Mouse (Mus musculus) v-Abl transformed pro-B cells (cell line): ENCODE measurements around the gene Dolk.

Experiments used
- in situ Hi-C, 2 experiments: fragments of 400-800 bp; cut with MboI; formaldehyde crosslinking; loops; one replicate each; pipeline ENCODE4 v1.15.1; 2025; ENCODE audit not compliant: unreplicated experiment in 2 of 2

The Dolk gene

DNA sequence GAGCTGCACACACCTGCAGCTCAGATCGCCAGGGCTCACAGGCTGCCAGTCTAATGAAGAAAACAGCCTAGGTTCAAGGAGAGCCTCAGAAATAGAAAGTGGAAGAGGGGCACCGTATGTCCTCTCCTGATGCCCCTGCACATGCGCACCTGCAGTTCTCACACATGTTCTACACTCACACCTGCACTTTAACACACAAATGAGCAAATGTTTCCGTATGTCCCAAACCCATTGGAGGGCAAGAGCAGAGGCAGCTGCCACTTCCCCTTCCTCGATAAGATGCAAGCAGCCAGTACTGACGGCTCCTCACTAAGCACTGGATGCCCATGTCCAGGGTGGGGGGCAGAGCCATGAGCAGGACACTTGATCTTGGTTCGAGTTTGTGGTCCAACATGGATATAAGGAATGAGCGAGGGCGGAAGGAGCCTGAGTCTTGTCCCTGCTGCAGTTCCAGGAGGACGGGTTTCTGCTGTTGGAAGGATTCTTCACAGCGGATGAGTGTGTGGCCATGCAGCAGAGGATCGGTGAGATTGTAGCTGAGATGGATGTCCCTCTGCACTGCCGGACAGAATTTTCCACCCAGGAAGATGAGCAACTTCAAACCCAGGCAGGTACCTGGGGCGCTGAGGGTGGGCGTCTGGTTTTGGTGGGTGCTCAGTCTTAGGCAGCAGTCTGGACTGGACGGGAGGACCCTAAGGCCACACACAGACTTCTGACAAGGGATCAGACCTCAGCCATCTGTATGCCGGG lies 16.7 kb downstream of the Dolk start:
- in situ Hi-C loops = loop anchor here in 1 of 2 experiments (5.0 kb wide), 1 partner anchor 77 kb away; no protein-coding TSS in a partner anchor

DNA sequence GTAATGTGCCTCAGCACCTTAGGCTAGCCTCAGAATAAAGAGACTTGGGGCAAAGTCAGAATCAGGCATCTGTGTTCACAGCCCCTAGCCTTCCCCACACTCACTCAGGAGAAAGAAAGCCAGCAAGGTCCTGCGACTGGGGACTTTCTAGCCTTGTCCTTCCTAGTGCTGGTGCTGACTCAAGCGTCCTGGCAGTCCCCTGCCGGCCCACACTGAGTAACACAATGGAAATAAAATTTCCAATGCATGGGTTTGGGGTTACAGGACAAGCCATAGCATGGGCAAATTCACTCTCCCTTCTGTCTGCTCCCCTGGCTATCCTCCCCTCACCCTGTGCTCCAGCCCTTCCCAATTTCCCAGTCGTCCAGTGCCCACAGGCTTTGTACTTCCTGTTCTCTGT lies 17.8 kb downstream of the Dolk start:
- in situ Hi-C loops = loop anchor here in 1 of 2 experiments (5.0 kb wide), 1 partner anchor 76 kb away; no protein-coding TSS in a partner anchor

DNA sequence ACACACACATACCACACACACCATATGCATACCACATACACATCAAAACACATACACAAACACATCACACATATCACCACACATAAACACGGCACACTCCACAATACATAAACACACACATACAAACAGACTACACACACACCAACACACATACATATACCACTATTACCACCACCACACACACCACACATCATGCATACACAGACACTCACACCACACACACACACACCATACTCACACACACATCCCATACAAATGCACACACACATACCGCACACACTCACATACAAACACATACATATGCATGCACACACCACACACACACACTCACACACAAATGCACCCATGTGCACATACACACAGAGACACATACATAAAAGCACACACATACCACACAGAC lies 18.7 kb downstream of the Dolk start:
- in situ Hi-C loops = loop anchor here in 1 of 2 experiments (5.0 kb wide), 1 partner anchor 75 kb away; no protein-coding TSS in a partner anchor

DNA sequence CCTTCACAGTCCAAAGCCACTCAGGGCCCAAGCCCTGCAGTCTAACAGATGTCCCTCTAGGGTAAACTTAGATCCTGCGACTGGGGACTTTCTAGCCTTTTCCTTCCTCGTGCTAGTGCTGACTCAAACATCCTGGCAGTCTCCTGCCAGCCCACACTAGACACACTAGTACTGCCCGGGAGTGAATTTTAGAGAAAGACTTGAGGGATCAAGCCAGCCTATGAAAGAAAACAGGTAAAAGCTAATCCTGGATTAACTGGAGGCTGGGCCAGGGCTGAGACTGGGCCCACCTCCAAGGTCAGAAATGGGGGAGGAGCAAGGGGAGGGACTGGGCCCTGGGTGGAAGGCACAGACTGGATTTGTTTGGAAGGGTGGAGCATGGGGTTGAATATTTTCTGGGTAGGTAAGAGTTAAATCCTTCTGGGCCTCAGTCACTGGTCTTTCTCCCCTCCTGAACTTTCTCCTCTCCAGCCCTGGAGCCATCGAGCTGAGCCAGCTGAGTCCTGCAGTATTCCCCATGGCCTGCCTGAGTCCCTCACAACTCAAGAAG lies 19.7 kb downstream of the Dolk start:
- in situ Hi-C loops = loop anchor here in 1 of 2 experiments (5.0 kb wide), 1 partner anchor 74 kb away; no protein-coding TSS in a partner anchor

DNA sequence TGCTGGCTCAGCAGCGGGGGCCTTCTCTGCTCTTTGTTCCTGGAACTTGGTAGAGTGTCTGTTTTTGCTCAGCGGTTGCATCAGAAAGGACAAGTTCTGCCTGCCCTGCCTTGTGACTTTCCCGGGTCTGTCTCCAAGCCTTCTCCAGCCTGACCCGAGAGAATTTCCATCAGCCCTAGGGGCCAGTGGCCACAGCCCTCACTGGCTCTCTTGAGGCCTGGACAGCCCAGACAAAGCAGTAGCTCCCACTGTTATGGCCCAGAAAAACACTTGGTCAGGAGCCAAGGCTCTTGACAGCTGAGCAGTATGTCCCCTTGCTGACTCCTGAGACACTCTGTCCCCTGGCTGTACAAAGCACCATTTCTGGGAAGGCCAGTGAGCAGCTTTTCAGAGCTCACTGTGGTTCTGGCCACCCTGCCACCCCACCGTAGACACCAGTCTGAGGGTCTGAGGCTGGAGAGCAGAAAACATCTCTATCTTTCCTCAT lies 20.3 kb downstream of the Dolk start, which contains the start of gene Phyhd1:
Gene Phyhd1 (plus strand): TSS at position 437 of the 487 bp plus-strand sequence.
- in situ Hi-C loops = loop anchor here in 1 of 2 experiments (5.0 kb wide), 1 partner anchor 74 kb away; no protein-coding TSS in a partner anchor

DNA sequence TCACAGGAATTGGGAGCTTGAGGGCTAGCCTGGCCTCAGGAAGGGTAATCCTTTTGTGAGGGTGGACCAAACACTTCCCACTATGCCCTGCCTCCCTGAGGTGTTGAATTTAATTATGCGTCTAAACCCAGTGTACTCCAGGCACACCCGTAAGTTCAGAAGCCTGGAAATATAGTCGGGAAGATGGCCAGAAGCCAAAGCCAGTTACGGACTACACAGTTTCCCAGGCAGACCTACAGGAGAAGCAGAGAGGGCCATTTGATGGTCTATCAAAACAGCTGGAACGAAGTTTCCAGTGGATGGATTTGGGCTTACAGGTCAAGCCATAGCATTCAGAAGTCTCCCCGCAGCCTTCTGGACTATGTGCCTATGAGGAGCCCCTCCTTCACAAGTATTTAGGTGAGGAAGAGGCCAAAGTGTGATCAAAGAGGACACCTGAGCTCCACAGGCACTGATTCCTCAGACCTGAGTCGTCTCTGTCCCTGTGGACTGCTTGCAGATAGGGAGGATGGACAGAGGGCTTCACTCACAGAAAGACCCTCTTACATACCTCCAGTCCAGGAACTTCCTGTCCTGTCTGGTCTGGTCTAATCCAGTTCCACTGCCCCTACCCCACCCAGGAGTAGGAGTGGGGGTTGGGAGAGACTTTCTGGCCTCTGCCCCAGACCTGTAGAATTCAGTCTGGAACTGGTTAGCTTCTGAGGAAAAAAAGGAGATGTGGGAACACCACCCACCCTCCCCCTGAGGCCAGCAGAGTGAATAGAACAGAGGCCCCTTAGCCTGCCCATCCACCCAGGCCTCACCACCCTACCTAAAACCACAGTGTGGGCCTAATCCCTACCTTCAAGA lies 21.2 kb downstream of the Dolk start:
- in situ Hi-C loops = loop anchor here in 1 of 2 experiments (5.0 kb wide), 1 partner anchor 73 kb away; no protein-coding TSS in a partner anchor

DNA sequence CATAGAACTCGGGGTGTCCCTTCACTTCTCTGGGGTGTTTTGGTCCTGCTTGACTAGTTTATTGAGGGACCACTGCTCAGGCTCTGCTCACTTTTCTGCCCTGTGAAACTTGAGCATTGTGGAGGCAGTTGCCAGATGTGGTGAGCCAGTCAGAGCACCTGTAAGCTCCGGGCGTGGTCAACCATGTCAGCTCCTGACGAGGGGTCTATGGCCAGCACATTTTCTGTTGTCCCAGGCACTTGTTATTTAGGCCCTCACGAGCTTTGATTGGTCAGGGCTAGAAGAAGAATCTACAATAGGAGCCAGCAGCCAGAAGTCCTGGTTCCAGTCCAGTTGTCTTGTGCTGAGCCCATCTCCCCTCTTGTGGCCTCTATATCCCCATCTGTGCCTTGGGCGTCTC lies 22.3 kb downstream of the Dolk start:
- in situ Hi-C loops = no loop called here

DNA sequence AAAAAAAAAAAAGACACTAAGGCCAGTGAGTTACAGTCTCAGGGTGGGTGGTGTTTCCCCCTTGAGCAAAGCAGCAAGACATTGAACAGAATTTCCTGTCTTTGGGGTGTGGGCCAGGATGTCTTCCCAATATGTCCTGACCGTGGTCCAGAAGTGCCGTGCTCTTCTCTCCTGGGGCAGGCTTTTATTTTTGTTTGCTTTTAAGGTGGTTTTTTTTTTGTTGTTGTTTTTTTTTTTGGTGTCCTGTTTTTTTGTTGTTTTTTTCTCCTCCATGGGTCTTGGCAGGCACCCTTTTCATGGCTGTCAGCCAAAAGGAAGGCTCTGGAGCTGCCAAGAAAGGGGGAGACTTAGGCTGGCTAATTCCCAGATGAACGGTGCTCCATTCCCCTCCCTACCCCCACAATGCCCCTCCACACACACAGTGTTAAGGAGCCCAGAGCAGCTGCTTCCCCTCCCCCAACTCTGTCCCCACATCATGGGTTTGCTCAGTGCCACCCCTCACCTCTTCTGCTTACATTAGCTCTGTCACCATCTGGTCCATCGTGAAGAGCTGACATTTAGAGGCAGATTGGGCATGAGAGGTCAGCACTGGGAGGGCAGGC lies 23.2 kb downstream of the Dolk start:
- in situ Hi-C loops = no loop called here

DNA sequence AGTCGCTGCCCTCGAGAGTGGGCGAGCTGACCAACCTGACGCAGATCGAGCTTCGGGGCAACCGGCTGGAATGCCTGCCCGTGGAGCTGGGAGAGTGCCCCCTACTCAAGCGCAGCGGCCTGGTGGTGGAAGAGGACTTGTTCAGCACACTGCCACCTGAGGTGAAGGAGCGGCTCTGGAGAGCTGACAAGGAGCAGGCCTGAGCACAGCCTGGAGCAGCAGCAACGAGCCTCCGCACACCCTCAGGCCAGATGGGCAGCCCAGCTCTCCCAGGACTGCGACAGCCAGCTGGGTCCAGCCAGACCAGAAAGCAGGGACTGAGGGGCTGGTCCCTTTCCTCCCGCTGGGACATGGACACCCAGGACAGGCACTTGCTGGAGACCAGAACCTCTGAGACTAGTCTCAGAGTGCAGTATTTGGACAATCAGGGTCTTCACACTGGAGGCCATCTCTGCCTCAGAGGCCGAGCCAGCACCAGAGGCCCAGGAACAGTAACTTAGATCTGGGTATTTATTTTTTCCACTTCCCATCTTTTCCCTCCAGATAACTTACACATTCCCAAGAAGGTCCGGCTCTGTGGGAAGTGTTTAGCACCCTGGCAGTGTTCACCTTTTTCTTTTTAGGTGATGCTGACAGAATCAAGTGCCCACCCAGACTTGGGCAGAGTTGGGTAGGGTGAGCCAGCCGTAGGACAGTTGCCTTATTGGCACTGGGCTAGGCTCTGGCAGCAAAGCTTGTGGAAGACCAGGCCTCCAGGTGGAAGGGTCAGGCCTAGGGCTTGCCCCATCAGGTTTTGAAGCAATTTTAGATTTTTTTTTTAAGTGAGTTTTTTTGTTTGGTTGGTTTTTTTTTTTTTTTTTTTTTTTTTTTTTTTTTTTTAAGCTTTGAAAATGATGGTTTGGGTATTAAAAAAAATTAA lies 24.0 kb downstream of the Dolk start:
- in situ Hi-C loops = no loop called here

DNA sequence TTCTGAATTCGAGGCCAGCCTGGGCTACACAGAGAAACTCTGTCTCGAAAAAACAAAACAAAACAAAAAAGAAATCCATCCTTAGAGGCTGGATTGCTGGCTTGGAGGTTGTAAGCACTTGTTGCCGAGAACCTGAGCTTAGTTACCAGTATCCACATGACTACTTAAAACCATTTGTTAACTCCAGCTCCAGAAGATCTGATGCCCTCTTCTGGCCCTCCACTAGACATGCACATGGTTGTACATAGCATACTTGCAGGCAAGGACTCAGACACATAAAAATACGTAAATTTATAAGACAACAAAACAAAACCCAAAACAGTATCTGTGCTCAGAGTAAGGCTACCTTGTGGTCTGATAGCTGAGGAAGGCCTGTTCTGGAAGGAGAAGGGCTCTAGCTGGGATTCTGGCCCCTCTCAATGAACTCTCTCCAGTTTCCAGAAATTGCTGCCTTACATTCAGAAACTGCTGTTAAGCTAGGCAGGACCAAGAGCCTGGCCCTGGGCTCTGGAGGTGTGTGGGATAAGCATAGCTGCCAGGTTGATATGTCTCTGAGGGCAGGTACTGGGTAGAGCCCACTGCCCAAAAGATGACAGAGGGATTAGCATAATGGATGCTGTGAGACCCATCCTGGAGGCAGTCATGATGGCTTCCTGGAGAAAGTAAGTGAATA lies 24.9 kb downstream of the Dolk start:
- in situ Hi-C loops = no loop called here

DNA sequence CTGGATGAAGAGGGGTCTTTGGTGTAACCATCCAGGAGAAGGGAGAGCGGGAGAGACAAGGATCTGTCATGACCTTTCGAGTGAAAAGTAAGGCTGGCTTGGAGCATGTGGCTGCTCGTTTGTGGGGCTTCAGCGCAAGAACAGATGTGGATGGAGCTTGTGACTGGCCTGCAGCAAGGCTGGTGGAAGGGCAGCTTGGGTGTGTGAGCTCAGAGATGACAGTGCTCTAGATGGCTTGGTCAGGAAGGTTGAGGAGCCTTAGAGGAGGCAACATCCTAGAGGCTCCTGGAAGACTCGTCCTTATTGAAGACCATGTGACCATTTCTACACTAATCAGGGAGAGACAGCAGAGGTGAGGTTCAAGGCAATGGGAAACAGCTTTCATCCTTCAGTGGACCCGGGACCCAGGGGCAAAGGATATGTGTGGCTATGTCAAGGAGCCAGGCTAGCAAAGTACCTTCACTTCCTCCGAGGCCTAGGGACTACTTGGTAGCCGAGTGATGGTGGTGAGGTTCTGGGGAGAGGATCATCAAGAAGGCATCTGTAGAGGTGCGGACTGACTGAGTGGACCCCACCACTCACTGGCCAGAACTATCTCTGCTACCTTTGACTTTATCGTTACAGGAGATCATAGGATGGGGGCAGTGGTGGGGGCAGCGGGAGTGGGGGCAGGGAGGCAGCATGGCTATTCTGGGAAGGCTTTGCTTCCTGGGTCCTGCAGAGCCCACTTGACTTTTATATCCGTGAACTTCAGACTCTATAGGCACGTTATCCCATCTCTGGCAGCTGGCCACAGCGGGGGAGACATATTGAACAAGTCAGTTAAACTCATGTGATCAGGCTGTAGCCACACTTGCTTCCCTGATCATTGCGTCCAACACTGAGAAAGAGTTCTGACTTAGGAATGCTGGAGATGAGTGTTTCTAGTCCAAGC lies 26.7 kb downstream of the Dolk start:
- in situ Hi-C loops = loop anchor here in 1 of 2 experiments (5.0 kb wide), 1 partner anchor 87 kb away; the partner anchor contains the start of gene Endog

DNA sequence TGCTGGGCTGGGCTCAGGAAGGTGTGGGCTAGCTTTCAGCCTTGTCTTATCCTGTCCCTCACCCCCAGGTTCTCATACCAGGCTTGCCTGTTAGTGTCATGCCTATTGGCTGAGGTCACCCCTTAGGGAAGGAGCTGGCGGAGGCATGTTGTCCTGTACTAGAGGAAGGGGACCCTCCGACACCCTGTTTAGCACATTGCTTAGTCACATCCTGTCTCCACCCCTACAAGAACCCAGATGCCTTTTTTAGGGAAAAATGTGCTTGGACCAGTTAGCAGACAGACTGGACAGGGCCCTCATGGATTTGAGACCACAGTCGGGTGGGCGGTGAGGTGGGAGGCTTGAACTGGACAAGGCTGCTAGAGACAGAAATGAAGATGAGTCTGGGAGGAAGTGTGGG lies 27.5 kb downstream of the Dolk start:
- in situ Hi-C loops = loop anchor here in 1 of 2 experiments (5.0 kb wide), 1 partner anchor 86 kb away; the partner anchor contains the start of gene Endog

DNA sequence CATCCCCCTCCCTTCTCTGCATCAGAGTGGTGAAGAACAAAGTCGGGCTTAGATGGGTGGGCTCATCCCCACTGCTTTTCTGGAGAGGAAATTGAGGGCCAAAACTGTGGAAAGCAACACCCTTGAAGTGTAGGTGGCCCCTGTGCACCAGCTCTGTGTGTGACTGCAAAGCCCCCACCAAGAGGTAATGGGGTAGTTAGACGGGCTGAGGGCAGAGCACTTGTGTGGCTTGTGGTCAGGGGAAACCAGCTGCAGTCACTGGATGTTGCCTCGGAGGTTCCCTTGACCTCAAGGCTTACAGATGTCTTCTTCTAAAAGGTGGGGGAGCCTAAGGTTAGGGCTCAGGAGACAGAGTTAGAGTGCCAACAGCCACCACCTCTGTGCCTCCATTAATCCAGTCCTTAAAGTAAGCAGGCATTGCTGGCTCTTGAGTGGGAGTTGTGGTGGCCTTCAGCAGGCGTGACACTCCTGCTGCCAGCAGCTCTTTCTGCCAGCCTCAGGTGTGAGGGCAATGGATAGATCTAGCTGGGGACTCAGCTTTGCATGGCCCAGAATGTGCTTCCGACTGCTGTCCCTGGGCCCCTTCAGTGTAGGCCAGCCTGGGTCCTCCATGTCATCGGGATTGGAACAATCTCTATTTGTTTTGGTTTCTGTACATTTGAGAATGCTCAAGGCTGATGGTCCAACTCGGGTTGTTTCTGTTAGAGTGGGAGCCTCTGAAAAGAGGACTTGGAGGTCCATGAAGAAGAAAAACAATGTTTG lies 28.3 kb downstream of the Dolk start:
- in situ Hi-C loops = loop anchor here in 1 of 2 experiments (5.0 kb wide), 1 partner anchor 86 kb away; the partner anchor contains the start of gene Endog

DNA sequence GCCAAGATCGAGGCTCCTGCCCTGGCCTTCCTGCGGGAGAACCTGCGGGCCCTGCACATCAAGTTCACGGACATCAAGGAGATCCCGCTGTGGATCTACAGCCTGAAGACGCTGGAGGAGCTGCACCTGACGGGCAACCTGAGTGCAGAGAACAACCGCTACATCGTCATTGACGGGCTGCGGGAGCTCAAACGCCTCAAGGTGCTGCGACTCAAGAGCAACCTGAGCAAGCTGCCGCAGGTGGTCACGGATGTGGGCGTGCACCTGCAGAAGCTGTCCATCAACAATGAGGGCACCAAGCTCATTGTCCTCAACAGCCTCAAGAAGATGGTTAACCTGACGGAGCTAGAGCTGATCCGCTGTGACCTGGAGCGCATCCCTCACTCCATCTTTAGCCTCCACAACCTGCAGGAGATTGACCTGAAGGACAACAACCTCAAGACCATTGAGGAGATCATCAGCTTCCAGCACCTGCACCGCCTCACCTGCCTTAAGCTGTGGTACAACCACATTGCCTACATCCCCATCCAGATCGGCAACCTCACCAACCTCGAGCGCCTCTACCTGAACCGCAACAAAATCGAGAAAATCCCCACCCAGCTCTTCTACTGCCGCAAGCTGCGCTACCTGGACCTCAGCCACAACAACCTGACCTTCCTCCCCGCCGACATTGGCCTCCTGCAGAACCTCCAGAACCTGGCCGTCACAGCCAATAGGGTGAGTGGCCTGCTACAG lies 29.4 kb downstream of the Dolk start:
- in situ Hi-C loops = loop anchor here in 1 of 2 experiments (5.0 kb wide), 1 partner anchor 84 kb away; the partner anchor contains the start of gene Endog

DNA sequence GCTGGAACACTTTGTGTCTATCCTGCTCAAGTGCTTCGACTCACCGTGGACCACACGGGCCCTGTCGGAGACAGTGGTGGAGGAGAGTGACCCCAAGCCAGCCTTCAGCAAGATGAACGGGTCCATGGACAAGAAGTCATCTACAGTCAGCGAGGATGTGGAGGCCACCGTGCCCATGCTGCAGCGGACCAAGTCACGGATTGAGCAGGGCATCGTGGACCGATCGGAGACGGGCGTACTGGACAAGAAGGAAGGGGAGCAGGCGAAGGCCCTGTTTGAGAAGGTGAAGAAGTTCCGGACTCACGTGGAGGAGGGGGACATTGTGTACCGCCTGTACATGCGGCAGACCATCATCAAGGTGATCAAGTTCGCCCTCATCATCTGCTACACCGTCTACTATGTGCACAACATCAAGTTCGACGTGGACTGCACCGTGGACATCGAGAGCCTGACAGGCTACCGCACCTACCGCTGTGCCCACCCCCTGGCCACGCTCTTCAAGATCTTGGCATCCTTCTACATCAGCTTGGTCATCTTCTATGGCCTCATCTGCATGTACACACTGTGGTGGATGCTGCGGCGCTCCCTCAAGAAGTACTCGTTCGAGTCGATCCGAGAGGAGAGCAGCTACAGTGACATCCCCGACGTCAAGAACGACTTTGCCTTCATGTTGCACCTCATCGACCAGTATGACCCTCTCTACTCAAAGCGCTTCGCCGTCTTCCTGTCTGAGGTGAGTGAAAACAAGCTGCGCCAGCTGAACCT lies 30.3 kb downstream of the Dolk start:
- in situ Hi-C loops = loop anchor here in 1 of 2 experiments (5.0 kb wide), 1 partner anchor 84 kb away; the partner anchor contains the start of gene Endog
